Mouse (Mus musculus): ENCODE results near the gene Arid1b.

The Arid1b gene

GRCm38 (mm10) chr17:5246688-5247087, 252.6 kb downstream of the Arid1b start:
- no peak for DNase-seq (ENCODE audit: low spot score in 2 of 2)

- no peak for DNase-seq (ENCODE audit: low spot score in 2 of 2)
These were observed 253.1 kb downstream of the Arid1b start for GRCm38 (mm10) chr17:5247247-5247646.

- no peak for DNase-seq (ENCODE audit: low spot score in 2 of 2)
These were observed 253.6 kb downstream of the Arid1b start for GRCm38 (mm10) chr17:5247737-5248136.

GRCm38 (mm10) chr17:5248957-5249656, 255.0 kb downstream of the Arid1b start:
- no peak for DNase-seq (ENCODE audit: low spot score in 2 of 2)

GRCm38 (mm10) chr17:5249681-5250180, 255.6 kb downstream of the Arid1b start:
- DNase-seq (ENCODE audit: low spot score in 2 of 2): no peak

GRCm38 (mm10) chr17:5252436-5252835, 258.3 kb downstream of the Arid1b start:
- DNase-seq (ENCODE audit: low spot score in 2 of 2): peak; percentile 73 to 75

- DNase-seq (ENCODE audit: low spot score in 2 of 2): no peak
These were observed 260.8 kb downstream of the Arid1b start for GRCm38 (mm10) chr17:5254717-5255617.

GRCm38 (mm10) chr17:5255618-5255933, 261.4 kb downstream of the Arid1b start:
- DNase-seq (ENCODE audit: low spot score in 2 of 2): no peak

- no peak for DNase-seq (ENCODE audit: low spot score in 2 of 2)
These were observed 264.8 kb downstream of the Arid1b start for GRCm38 (mm10) chr17:5258978-5259377.

- peak in 1 of 2 experiments; percentile 39 for DNase-seq (ENCODE audit: low spot score in 2 of 2)
These were observed 267.1 kb downstream of the Arid1b start for GRCm38 (mm10) chr17:5261131-5261651.

- DNase-seq (ENCODE audit: low spot score in 2 of 2): no peak
These were observed 267.9 kb downstream of the Arid1b start for GRCm38 (mm10) chr17:5261874-5262605.

GRCm38 (mm10) chr17:5262788-5263187, 268.7 kb downstream of the Arid1b start:
- no peak for DNase-seq (ENCODE audit: low spot score in 2 of 2)

- no peak for DNase-seq (ENCODE audit: low spot score in 2 of 2)
These were observed 270.7 kb downstream of the Arid1b start for GRCm38 (mm10) chr17:5264783-5265182.

GRCm38 (mm10) chr17:5265615-5266014, 271.5 kb downstream of the Arid1b start:
- no peak for DNase-seq (ENCODE audit: low spot score in 2 of 2)

GRCm38 (mm10) chr17:5267747-5268146, 273.6 kb downstream of the Arid1b start:
- no peak for DNase-seq (ENCODE audit: low spot score in 2 of 2)

- no peak for DNase-seq (ENCODE audit: low spot score in 2 of 2)
These were observed 275.2 kb downstream of the Arid1b start for GRCm38 (mm10) chr17:5269302-5269701.

- no peak for DNase-seq (ENCODE audit: low spot score in 2 of 2)
These were observed 275.6 kb downstream of the Arid1b start for GRCm38 (mm10) chr17:5269774-5270173.

GRCm38 (mm10) chr17:5270823-5271222, 276.7 kb downstream of the Arid1b start:
- no peak for DNase-seq (ENCODE audit: low spot score in 2 of 2)

- no peak for DNase-seq (ENCODE audit: low spot score in 2 of 2)
These were observed 279.0 kb downstream of the Arid1b start for GRCm38 (mm10) chr17:5273118-5273517.

GRCm38 (mm10) chr17:5273685-5274084, 279.6 kb downstream of the Arid1b start:
- DNase-seq (ENCODE audit: low spot score in 2 of 2): no peak

GRCm38 (mm10) chr17:5274429-5274828, 280.3 kb downstream of the Arid1b start:
- no peak for DNase-seq (ENCODE audit: low spot score in 2 of 2)

- no peak for DNase-seq (ENCODE audit: low spot score in 2 of 2)
These were observed 281.6 kb downstream of the Arid1b start for GRCm38 (mm10) chr17:5275749-5276148.

Data from frontal cortex, postnatal 25 days (tissue).